Mouse (Mus musculus) ovary, postnatal 10 days (tissue): ENCODE results near the gene Aldh1a3.

Source experiments
- DNase-seq: peaks from one replicate; pipeline ENCODE4 v3.0.0; 2022; ENCODE audit warnings: low spot score

The Aldh1a3 gene

DNA sequence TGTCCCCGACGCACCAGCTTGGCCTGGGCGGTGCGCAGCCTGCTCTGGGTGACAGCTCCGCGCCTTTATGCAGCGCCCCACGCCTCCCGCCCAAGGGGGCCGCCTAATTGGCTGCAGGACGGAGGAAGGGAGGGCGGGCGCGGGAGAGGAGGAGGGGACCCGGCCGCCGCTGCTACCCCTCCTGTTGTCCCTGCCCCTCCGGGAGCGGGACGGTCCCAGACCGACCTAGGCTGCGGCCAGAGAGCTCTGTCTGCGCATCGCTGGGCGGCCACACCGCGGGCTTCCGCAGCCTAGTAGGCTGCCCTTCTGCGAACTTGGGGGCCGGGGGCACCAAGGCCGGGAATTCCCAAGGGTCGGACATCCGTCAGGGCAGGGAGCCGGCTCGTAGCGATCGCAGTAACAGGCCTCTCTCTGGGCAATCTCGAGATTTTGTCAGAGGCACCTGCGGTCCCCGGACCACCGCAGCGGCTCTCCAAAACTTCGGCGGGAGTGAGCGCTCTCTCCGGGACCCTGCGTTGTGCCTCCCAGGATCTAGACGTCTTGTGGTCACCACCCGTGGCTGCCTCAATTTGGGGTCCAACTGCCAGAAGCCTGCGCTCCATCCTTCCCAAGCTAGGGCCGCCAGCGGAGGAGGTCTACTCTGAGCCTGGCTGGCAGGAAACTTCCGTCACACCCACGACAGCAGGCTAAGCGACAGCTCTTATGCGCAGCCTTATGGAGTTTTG is at the start of gene Aldh1a3:
Gene Aldh1a3, minus strand, starts transcription at position 81 of the 725 bp plus-strand sequence.
- DNase-seq: no peak

DNA sequence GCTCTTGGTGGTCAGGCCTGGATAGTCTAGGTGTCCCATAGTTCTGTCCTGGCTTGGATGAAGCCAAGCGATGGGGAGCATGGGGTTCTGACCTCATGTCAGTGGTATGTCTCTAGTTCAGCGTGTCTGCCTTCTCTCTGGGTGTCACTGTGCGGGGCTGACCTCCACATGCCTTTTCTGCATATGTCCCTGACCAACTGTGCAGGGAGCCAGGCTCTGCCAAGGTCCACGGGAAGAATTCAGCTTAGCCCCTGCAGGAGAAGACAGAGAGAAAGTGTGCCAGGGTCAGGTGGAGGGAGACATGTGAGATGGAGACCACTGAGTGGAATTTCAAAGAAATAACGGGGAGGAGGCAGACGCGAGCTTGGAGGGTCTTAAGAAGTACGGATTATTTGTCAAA is 49.0 kb upstream of the Aldh1a3 start:
- DNase-seq: no peak

DNA sequence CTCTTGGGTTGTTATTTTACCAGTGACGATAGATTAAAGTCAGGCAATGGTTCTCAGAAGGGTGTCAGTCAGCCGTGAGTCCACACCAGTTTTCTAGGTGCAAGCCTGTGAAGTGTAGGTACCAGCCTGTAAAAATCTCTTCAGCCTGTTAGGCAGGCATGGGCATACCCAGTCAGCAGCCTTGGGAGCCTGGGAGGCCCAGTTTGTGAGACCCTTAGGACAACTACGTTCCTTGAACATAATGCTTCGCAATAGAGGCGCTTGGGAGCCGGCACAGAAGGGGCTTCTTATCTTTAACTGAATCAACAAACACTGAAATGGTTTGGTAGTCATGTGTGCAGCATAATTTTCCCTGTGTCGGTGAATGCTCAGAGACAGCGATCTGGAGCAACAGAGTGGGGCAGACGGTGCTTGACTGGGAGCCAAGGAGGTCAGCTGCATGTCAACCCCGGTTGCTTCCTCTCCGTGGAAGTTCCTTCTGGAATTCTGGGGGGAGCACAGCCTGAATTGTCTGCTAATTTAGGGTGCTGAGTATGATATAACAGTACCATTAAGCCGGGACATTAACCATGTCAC is 44.4 kb upstream of the Aldh1a3 start:
- DNase-seq: no peak

DNA sequence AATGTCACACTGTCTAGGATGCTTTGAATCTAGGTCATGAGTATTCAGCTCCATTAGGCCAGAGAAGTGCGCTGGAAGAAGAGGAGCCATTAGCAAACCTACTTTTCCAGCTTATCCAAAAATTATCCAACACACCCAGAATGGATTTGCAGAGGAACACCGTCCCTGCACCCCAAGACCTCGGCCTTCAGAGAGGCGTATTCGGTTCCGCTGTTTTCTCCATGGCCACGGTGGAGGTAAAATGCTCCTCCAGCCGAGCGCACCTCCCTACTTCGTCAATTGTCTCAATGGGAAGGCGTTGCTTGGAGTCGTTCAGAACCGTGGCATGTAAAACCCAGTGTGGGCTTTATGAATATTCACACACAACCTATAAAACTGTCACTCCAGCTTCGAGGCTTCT is 39.3 kb upstream of the Aldh1a3 start:
- no peak for DNase-seq

DNA sequence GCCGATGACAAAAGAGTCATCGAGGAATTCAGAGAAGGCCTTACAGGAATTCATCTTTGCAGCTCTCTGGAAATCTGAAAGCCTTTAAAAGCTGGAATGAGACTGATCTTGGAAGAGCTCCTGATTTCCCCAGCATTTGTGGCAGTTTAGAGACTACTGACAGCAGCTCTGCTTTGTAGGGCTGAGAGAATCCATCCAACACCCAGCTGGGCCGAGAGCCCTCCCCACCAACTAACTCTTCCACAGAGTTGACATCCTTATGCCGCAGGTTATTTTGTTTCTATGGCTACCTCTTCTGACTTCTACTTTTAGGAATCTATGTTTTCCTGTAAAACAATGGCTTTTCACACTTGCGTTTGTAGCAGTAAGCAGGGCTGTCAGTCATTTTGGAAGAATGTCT is 37.9 kb upstream of the Aldh1a3 start:
- no peak for DNase-seq

DNA sequence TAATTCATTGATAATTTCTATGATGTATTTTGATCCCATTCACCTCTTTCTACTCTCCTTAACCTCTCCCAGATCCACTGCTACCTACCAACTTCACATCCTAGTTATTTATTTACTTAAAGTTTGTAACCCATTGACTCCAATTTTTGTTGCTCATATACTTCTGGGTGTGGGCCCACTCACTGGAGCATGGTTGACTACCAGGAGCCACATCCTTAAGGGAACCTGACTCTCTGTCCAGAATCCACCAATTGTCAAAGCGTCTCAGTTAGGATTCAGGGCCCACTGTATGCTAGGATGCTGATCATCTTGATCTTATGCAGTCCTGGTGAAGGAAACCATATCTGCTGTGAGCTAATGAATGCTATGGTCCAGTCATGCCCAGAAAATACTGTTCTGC is 35.8 kb upstream of the Aldh1a3 start:
- no peak for DNase-seq

DNA sequence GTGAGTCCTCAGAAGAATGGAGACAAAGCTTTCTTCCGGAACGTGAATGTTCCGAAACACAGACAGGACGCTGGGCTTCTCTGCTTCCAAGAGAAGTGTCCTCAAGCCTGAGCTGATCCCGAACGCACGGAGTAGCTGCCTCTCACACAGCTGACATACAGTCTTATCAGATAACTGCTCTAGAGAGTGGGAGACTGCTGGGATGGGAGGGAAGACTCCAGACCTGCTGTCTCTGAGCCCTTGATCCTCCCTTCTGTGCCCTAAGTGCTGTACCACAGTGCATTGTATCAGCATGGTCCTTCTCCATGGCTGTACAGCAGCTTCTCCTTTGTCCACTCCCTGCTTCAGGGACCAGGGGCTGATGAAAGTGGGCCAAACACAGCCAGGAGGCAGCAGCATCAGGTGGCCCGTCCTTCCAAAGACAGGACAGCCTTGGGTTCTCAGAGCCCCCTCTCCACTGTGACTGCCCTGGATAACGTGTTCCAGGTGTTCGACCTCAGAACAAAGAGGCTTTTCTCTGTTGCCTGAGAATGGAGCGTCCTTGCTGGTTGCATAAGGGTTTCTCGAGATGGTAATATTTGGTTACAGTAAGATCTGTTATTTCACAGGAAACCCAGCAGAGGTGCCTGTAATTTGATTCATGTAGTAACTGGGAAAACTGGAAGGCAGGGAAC is 24.4 kb upstream of the Aldh1a3 start:
- DNase-seq: no peak

DNA sequence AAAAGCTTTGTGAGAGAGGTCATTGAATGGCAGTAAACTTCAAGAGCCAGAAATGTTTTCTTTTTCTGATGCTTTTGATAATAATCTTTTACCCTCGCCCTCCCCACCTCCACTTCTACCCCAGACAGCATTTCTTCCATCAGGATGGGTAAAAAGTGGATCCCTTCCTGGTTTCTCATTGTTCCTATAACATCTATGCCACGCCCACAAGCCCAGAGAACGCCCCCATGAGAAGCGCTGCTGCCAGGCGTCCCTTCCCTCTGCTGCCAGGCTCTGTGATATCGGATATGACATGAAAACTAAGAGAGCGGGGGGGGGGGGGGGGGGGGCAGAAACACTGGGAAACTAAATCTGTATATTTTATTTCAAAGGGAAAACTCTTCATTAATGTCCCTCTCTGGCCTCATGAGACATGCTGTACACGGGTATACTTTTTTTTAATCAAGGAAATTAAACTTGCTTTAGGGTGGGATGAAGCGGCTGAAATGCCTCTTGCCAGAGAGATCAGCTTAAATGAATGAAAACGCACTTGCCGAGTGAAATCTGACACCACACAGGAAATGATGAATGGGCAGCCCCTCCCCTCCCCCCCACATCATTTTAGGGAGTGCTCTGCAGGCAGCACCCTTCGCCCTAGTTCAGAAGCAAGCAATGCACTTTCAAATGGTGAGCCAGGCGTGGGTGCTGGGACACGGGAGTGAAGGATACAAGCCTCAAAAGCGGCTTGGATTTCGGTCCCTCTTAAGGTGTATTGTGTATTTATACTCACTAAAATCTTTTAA is 22.8 kb upstream of the Aldh1a3 start:
- DNase-seq: no peak

DNA sequence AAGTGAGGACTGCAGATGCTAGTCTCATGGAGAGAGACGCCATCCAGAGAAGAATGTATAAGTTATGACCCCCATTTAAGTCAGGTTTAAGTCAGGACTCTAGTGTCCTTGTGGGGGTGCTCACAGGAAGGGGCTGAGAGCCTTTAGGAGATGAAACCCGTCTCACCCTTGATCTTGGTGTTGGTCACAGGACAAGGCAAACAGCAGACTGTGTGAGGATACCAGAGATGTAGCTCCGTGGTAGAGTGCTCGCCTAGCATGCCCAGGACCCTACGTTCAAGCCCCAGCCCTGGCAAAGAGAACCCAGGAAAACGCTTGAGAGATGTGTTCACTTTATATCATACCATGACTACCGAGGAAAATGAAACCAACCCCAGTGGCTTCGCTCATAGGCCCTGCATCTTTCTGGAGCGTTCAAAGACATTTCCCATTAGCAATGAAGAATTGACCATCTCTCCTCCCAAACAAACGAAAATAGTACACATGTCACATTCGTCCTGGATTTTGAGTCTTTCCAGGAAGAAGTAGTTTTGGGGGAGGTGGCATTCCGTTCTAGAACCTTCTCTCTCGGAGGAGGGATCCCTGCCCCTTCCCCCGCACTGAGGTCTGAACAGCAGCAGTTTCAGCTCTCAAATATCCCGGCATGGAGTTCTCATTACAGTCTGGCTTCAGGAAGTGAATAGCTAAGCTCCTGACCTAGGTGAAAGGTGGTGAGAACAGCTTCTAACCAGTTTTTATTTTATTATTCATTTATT is 21.6 kb upstream of the Aldh1a3 start:
- DNase-seq: no peak

DNA sequence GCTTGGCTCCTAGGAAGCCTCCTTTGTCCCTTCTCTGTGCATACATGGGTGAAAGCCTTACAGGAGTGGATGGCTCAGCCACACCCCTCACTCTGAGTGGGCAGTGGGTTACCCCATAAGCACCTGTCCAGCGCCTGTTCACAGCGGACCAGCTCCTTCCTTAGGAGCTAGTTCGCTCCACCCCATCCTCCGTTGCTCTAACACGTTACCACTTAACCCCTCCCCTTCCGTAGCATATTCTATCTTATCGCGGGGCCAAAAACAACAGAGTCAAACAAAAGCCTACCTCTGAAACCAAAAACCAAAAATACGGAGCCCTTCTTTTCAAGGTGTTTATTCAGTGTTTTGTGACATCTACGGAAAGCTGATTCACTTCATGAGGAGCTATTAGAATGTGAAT is 21.0 kb upstream of the Aldh1a3 start:
- DNase-seq: no peak

DNA sequence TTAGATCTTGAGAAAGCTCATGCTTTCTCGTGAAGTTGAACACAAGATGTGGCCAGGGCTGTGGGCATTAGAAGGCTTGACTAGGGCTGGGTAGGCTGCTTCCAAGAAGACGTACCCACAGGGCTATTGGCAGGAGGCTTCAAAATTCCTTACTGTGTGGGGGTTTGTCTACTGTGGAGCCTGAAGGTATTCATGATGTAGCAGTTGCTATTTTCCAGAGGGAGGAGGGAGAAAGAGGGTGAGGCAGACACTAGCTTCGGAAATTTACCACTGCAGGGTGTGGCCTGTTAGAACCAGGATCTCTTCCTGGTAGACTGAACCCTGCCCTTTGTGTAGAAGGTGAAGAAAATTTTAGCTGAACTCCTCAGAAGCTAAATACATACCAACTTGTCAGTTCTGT is 19.5 kb upstream of the Aldh1a3 start:
- no peak for DNase-seq

DNA sequence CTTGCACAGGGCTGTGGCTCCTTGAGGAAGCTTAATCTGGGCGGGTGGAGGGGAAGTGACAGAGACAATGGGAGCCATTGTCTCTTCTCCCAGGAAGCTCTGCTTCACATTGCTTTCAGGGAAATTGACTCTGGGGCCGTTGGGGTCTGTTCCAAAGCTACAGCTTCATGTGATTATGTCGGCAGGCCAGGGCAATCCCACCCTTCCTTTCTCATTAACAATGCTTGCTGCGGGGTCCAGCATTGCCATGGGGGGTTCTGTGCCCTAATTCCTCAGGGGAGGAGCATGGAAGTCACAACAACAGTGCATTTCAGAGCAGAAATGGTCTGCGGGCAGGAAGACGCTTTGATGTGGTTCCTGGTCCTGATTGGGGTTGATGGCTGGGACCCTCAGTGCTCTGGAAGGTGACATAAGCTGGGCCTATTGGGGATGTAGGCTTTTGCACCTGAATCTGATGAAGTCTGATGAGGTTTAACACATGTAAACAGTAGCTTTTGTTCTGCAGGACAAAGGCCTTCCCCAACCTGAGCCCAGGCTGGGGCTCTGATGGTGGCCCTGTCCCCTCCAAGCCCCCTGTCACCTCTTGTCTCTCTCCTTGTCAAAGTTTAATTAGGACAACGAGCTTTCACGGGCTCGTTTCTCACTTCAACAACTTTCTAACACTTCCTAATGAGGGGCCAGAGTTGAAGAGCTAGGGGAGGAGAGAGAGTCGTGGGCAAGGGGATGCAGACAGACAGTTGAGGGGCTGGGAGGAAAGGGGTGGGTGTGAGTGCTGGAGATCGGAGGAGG is 18.0 kb upstream of the Aldh1a3 start:
- DNase-seq: no peak

DNA sequence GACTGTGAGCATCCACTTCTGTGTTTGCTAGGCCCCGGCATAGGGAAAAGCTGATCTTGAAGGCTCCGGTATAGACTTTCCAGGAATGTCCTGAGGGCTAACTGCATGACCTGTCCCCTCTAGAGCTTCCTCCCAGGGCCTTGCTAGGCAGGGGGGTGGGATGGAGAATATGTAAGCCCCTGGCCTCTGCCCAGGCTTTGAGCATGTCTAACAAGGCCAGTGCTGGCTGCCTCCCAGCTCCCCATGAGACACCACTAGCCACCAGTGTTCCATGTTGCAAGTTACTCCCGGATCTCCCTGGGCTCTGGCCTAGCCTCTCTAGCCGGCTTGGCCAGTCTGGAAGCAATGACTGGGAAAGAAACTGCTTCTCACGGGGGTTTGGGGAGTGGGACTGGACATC is 17.4 kb upstream of the Aldh1a3 start:
- DNase-seq: no peak

DNA sequence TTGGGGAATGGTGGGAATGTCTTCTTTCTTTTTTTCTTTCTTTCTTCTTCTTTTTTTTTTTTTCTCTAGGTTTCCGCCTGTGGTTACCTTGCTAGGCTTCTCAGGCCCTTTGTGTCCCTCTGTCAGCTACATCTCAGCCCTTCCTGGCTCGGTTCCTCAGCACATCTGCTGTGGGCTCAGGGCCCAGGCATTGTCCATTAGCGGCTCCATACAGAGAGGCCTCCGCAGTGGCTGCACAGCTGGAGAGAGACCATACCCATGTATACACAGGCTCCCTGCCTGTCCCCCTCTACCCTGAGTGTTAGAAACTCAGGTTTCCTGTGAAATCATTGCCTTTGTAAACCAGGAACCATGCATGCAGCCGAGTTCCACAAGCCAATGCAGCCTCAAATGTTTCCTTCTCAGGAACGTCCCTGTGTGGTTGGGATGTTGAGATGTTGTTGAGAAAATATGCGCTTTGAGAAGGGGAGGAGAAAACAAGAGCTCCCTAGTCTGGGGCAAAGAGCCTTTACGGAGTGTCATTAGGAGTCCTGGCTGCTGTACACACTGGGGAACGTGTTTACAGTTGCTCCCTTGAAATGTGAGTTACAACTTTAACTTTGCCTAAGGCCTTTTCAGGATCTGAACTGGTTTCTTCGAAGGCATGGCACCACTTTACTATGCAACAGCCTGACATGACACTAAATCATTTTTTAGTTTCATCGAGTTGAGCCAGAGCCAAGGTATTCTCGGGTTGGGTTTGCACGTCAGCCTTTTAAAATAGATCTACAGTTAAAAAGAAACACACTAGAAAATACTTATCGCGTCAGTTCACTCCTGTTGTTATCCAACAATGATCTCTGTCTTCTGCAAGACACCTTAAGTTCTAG is 15.4 kb upstream of the Aldh1a3 start:
- no peak for DNase-seq

DNA sequence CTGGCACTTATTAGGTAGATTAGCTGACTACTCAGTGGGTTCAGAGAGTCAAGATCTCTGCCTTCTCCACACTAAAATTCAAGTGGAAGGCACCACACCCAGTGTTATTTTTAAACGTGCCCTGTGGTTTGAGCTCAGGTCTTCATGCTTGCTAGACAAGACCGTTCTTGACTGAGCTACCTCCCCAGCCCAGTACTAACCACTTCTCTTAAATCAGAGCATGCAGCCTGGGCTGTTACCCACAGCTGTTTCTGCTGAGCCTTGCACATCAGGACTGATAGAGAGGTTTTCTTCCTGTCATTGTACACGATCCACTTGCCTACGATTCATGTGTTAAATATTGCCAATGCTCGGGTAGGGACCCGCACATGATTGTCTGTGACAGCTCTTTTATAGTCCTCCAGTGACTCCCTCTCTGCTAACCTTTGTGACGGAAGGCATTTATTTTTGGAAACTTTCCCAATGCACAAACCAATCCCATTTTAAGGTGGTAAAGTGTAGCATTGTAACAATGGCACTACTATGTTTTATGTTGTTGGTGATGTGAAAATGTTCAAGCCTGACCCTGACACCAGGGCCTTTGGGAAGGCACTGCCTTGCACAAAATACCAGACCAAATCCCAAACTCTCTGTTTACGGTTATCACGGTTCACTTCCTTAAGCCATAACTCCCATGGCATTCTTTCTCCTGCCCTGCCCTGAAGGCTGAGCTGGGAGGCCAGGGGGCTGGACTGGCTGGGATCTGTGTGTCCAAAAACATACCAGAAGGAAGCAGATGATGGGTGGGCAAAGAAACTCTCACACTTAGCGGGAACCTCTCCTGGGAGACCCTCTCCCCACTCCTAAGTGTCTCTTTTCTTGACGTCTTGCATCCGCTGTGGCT is 11.7 kb upstream of the Aldh1a3 start:
- no peak for DNase-seq

DNA sequence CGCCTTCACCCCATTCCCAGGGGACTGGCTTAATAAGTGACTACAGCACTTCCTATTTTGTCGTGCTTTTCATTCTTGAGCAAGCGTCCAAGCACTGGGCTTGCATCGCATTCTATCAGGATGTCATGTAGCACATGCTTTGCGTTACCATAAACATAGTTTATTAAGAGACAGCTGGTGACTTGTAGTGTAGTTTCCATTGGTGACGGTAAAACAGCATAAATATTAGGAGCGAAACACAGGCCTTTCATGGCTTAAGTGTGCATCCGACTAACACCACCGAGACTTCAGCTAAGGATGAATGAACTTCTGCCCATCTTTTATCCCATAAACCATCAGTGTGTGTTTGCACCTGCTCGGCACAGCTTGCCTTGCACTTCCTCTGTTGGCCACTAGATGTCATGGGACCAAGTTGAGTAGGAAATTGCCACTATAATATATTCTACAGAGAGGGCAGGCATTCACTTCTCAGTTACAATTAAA is 7.2 kb upstream of the Aldh1a3 start:
- DNase-seq: peak; percentile 33

DNA sequence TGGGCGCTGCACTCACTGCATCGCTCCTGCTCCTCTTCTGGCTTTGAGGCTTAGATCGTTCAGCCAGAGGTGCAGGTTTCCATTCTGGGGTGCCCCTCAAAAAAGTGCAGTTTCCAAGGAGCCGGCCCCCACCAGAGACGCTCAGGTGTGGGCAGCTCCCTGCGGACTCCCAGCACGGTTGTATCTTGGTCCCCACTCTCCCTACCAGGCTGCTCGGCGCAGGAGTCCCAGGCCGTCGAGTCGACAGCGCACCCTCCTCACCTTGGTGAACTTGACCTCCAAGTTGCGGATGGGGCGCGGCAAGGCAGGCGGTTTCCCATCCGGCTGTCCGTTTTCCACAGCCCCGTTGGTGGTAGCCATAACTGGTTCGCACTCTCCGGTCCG is 272 bp downstream of the Aldh1a3 start:
- no peak for DNase-seq

DNA sequence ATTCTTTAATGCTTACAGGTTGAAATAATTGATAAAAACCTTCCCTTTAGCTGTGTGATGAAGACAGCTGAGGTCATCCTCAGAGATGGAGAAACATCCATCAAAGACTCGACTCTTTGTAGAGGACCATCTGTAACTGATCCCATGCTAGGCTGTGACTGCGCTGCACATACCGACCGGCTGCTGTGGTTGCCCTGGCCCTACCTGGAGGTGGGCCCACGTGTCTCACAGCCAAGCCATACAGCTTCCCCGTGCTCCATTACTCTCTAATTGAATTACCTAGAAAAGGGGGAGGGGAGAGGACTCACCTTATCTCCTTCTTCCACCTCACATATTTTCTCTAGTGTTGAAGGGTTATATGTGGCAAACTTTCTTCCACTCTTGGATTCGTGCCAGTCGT is 5.4 kb downstream of the Aldh1a3 start:
- DNase-seq: no peak

DNA sequence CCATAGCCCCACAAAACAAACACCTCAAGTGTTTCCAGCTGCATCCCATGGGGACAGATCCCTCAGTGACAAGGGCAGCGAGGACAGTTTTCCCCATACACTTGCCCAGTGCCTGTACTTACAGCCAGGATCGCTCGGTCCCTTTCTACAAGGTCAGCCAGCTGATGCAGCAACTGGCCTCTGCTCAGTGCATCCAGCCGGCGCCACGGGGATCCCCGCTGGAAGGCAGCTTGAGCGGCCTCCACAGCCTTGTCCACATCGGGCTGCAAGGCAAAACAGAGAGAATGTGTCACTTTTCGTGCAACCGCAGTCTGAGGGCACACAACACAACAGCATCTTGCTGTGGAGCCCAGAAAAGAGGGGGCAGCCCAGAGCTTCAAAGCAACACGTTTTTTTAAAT is 8.3 kb downstream of the Aldh1a3 start:
- no peak for DNase-seq
